Mouse (Mus musculus) liver, embryonic 14 days (tissue): ENCODE measurements around the gene Ctla2a. TPM values are rescaled to one million over a fixed set of nuclear protein-coding genes. Genes with fewer than 3 reads are reported as not detected.

Experiments used
- polyA plus RNA-seq: library from polyadenylated mRNA; depleted of rRNA; stranded (reverse); fragments of >200 nt; gene quantifications from 2 replicates; pipeline ENCODE4 v1.2.3, GENCODE M21; 2012; rRNA removed

Ctla2a gene
- 16.9 and 18.1 TPM in 2 replicates for polyA plus RNA-seq

DNA sequence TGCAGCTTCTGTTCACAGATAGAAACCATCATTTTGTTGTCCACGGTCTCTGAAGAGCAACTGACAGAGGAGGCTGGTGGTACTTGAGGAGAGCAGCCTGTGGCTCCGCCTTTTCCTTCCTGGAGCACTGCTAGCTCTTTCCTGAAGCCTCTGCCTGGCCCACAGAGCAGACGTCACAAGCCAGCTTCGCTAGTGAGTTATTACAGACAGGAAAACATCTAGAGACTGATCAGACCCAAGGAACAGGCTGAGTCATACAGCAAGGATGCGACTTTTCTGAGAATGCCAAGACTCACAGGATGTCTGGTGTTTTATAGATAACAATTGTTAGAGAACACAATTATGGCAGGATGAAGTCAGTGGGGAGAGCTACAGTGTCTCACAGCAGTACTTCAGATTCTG, at the start of gene Ctla2a, which contains the start of gene Gm49391:
Ctla2a (minus strand) TSS at position 126 of the 402 bp plus-strand sequence.
Gm49391 (minus strand) TSS at position 72 of the 402 bp plus-strand sequence.

DNA sequence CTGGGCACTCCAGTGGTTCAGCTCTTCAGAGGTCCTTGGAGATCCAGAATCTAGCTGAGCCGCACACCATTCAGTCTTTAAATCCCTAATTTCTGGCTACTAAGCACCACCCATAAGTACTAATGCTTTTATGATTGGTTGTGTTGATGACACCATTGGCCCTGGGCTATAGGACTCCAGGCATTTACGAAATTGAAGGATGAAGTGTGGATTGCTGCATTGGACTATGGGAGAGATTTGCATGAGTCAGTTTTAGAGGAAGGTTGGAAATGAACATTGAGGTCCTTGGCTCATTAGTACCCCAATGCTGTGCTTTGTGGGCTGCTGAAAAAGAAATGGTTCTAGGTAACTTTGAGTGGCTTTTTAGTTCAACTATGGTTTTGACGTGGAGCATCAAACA, 5.5 kb upstream of the Ctla2a start, which contains the start of gene Tpbpa:
Tpbpa (minus strand) TSS at position 101 of the 400 bp plus-strand sequence.

DNA sequence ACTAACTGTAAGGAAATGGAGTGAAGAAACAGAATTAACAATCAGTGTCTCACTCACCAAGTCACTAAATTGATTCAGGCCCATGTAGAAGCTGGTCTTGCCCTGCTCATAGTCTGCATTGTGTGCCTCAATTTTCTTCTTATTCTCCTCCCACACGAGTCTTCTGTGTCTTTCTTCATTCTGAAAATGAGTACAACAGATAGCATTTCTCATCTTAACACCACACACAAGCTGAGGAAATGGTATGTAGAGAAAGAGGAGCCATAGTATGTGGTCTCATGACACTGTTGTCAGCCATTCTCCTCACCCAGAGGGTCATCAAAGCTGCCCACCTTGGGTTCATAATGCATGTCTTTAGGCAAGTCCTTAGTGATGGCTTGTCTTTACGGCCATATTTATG, 935 bp downstream of the Ctla2a start, which contains the start of gene Gm49393:
Gm49393 (minus strand) TSS at position 101 of the 400 bp plus-strand sequence.

DNA sequence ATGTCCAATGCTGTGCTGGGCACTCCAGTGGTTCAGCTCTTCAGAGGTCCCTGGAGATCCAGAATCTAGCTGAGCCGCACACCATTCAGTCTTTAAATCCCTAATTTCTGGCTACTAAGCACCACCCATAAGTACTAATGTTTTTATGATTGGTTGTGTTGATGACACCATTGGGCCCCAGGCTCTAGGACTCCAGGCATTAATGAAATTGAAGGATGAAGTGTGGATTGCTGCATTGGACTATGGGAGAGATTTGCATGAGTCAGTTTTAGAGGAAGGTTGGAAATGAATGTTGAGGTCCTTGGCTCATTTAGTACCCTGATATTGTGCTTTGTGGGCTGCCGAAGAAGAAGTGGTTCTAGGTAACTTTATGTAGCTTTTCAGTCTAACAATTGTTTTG, 31.6 kb downstream of the Ctla2a start, which contains the start of gene Tpbpb:
Tpbpb (minus strand) TSS at position 101 of the 400 bp plus-strand sequence.

DNA sequence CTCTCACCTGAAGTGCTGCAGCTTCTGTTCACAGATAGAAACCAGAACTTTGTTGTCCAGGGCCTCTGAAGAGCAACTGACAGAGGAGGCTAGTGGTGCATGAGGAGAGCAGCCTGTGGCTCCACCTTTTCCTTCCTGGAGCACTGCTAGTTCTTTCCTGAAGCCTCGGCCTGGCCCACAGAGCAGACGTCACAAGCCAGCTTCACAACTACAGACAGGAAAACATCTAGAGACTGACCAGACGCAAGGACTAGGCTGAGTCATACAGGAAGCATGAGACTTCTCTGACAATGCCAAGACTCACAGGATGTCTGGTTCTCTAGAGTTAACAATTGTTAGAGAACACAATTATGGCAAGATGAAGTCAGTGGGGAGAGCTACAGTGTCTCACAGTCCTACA, 39.1 kb downstream of the Ctla2a start, which contains the start of gene Ctla2b:
Ctla2b (minus strand) TSS at position 120 of the 400 bp plus-strand sequence.

DNA sequence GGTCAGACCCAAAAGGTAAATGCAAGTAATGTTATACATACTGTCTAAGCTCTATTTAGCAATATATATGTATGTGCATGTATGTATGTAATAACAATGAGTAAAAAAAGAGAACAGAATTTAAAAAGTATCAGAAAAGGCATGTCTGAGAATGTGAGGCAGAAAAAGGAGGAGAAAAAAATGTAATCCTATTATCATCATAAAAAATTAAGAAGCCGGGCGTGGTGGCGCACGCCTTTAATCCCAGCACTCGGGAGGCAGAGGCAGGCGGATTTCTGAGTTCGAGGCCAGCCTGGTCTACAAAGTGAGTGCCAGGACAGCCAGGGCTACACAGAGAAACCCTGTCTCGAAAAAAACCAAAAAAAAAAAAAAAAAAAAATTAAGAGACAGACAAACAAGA, 39.6 kb downstream of the Ctla2a start, which contains the start of gene Gm49392:
Gm49392 (minus strand) TSS at position 101 of the 400 bp plus-strand sequence.

Other genes with a start within 250 kb of the Ctla2a start
- not detected in 2 replicates for gene BC051665, start 150.3 kb downstream of the Ctla2a start, polyA plus RNA-seq
- not detected in 2 replicates for gene Ctsll3, start 133.8 kb downstream of the Ctla2a start, polyA plus RNA-seq
- gene 4930486L24Rik, start 72.2 kb downstream of the Ctla2a start, polyA plus RNA-seq = 0.15 TPM in 2 replicates
- gene Gm49392, start 39.7 kb downstream of the Ctla2a start, polyA plus RNA-seq = 0.05 TPM in 1 of 2 replicates, not detected in the other
- 5.5 TPM in 2 replicates for gene Ctla2b, start 39.2 kb downstream of the Ctla2a start, polyA plus RNA-seq
- gene Tpbpb, start 31.7 kb downstream of the Ctla2a start, polyA plus RNA-seq = 0.37 and 2.0 TPM in 2 replicates
- not detected in 2 replicates for gene Gm49393, start 1.0 kb downstream of the Ctla2a start, polyA plus RNA-seq
- 5.8 and 6.1 TPM in 2 replicates for gene Gm49391, start 54 bp downstream of the Ctla2a start, polyA plus RNA-seq
- gene Tpbpa, start 5.4 kb upstream of the Ctla2a start, polyA plus RNA-seq = 0.69 and 2.2 TPM in 2 replicates
- gene Ctsj, start 69.3 kb upstream of the Ctla2a start, polyA plus RNA-seq = 0.05 and 0.20 TPM in 2 replicates
- 0.03 and 0.15 TPM in 2 replicates for gene Ctsq, start 104.0 kb upstream of the Ctla2a start, polyA plus RNA-seq
- gene Ctsr, start 227.6 kb upstream of the Ctla2a start, polyA plus RNA-seq = not detected in 2 replicates